Mouse (Mus musculus) gastrocnemius, adult 18-20 months (tissue): ENCODE data around the gene Amigo3. TPM values are rescaled to one million over a fixed set of nuclear protein-coding genes. Genes with fewer than 3 reads are reported as not detected.
"Not testable (repeated sequence)": the region's sequence is repeated elsewhere in the genome, so short reads cannot be mapped to it uniquely, and the experiment has no call there.

Experiments
- DNase-seq: peaks from one replicate; pipeline ENCODE4 v3.0.0; 2021; ENCODE audit warnings: low spot score
- long read RNA-seq, 2 experiments: library from polyadenylated mRNA; stranded (forward); transcript quantifications; one replicate each; pipeline ENCODE4 v2.0.0; 2021
- total RNA-seq, 2 experiments: library from RNA; stranded (reverse); gene quantifications; 2 replicates each; pipeline ENCODE4 v1.2.3; 2021

Gene Amigo3
- 1 to 10 TPM; 1.8 to 2.0 TPM for total RNA-seq
- long read RNA-seq, experiment 1, partial matches to known transcripts: 0 of 1 reads
- long read RNA-seq, experiment 1, other reads (novel, unspliced or antisense): 0 of 1 reads
- long read RNA-seq, experiment 2, partial matches to known transcripts: 0 of 1 reads
- long read RNA-seq, experiment 2, other reads (novel, unspliced or antisense): 0 of 1 reads

DNA sequence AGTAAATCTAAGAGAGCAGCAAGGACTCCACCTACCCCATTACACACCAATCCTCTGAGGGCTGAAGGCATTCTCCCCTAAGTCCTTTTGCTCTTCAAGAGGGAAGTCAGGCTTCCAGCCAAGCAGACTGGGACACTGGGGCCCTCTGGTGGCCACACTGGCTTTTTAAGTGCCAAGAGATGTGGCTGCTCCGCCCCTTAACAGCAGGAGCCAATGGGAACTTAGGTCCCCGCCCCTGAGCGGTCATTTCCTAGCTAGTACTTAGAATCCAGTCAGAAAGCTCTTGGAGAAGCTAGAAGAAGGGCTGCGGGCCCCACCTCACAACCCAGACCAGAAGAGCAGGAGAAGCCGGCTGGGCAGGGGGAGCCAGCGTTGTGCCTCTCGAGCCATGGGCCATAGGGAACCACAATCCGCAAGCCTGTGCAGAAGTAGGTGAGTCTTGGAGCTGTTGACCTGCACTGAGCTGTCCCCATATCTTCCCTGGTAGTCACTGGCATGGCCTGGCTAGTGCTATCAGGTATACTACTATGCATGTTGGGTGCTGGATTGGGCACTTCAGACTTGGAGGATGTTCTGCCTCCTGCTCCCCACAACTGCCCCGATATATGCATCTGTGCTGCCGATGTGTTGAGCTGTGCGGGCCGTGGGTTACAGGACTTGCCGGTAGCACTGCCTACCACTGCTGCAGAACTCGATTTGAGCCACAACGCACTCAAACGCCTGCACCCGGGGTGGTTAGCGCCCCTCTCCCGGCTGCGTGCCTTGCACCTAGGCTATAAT lies at the start of gene Amigo3:
Amigo3 (plus strand) TSS at position 275 of the 780 bp plus-strand sequence.
- DNase-seq: peak; percentile 98

DNA sequence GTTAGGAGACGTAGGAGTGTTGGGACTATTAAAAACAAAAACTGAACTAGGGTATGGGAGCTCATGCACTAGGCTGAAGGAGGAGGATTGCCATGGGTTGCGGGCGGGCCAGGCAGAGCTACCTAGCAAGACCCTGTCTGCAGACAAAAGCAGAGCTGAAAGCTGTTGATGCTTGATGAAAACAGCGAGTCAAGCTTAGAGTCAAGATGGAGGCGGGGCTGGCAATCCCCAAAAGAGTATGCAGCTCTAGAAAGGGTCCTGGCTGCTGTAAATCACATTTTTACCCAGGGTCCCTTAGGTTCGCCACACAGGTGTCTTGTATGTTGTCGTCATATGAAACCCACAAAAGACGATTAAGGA lies 49.4 kb upstream of the Amigo3 start:
- DNase-seq: no peak

- DNase-seq: no peak
These were observed 44.9 kb upstream of the Amigo3 start for GRCm38 (mm10) chr9:108008041-108008440.

DNA sequence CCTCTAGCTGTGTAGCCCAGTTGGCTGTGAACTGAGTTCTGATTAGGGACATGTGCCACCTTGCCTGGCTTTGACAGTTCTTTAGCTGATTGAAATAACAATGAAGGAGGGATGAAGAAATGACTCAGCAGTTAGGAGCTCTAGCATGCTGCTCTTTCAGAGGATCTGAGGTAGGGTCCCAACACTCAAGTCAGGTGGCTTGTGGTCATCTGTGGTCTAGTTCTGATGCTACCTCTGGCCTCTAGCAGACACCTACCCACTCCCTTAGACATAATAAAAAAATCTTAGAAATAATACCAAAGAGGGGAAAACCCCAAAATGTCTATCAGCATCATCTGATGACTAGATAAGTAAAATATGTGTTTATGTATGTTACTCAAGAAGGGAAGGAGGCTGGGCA lies 42.6 kb upstream of the Amigo3 start:
- no peak for DNase-seq

GRCm38 (mm10) chr9:108013577-108013976 lies 39.4 kb upstream of the Amigo3 start:
- not testable (repeated sequence) for DNase-seq

GRCm38 (mm10) chr9:108017127-108017526 lies 35.8 kb upstream of the Amigo3 start:
- no peak for DNase-seq

DNA sequence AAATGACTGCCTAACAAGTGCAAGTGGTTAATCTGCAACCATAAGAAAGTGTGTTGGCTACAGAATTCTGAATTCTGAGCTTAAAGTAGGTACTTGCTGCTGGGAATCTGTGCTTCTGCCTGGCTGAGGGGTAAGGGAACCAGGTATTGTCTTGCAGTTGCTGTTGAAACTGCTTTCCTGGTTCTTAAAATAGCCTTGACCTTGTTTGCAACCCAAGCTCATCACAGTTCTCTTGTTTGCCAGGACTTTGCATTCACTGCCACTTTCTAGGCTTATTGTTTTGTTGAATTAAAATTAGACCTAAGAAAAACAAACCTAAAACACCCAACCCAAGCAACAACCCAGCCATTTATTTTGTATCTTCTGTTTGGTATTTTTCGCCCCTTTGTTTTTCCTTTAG lies 32.2 kb upstream of the Amigo3 start:
- DNase-seq: no peak

DNA sequence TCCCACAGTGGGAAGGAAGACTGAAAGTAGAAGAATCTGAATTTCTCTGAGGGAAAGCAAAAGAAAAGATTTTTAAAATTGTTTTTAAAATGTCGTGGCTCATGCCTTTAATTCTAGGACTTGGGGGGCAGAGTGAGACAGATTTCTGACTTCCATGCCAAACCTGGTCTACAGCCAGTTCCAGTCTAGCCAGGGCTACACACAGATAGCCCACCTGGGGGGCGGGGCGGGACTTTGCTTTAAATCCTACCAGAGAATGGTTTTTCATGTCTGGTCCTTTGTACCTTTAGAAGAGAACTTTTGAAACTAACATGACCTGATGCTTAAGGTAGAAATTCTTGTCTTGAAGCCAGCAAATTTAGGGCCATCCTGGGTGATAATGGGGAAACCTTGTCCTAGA lies 29.7 kb upstream of the Amigo3 start:
- no peak for DNase-seq

DNA sequence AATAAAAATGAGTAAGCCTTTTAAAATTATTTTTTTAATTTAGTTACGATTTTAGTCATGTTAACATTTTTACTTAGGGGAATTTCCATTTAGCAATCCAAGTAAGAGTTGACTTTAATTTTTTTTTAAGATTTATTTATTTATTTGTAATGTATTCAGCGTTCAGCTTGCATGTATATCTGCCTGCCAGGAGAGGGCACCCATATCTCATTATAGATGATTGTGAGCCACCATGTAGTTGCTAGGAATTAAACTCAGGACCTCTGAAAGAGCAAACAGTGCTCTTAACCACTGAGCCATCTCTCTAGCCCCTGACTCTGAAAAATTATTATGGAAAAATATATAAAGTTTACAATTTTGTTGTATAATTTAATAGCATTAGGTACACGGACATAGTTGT lies 26.4 kb upstream of the Amigo3 start:
- DNase-seq: no peak

- DNase-seq: no peak
These were observed 25.1 kb upstream of the Amigo3 start for GRCm38 (mm10) chr9:108027867-108028266.

DNA sequence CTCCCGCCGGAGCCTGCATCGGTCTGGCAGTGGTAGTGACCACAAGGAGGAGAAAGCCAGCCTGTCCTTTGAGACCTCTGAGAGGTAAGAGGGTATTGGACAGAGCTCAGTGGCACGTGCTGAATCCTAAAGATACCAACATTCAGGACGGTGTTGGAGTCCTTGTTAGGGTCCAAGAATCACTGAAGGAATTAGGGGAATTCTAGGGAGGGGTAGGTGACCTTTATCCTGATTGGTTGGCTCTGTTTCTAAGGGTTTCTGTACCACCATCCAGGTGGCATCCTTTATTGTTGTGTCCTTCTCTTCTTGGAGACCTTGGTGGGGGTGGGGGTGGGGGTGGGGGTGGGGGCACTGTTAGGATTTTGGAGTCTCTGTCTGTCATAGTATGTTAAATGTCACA lies 20.8 kb upstream of the Amigo3 start:
- DNase-seq: no peak

GRCm38 (mm10) chr9:108035331-108036156 lies 17.4 kb upstream of the Amigo3 start:
- no peak for DNase-seq

DNA sequence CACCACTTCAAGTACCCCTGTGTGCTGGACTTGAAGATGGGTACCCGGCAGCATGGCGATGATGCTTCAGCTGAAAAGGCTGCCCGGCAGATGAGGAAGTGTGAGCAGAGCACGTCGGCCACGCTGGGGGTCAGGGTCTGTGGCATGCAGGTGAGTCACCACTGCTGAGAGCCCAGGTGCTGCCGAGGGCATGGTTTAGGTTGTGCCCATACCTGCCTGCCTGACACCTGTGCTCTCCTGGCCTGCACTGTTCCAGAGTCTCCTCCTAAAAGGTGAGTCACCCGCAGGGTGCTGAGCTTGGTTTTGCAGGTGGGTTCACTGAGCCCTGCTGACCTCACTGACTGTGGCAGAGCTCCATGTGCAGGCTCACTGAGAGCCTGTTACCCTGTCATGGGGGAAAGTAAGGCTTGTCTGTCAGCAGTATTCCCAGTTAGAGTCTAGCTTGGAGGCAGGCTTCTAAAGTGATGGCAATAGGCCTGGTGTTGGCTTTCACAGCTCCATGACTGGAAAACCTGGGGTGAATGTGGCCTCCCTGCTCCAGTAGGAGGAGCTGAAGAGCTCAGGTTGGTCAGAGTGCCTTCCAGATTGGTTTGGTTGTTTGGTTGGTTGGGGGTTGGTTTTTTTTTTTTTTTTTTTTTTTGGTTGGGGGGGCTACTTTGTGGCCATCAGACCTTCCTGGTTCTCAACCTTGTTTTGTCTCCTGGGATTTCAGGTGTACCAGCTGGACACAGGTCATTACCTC lies 8.0 kb upstream of the Amigo3 start:
- no peak for DNase-seq

GRCm38 (mm10) chr9:108046582-108046981 lies 6.4 kb upstream of the Amigo3 start:
- DNase-seq: no peak

DNA sequence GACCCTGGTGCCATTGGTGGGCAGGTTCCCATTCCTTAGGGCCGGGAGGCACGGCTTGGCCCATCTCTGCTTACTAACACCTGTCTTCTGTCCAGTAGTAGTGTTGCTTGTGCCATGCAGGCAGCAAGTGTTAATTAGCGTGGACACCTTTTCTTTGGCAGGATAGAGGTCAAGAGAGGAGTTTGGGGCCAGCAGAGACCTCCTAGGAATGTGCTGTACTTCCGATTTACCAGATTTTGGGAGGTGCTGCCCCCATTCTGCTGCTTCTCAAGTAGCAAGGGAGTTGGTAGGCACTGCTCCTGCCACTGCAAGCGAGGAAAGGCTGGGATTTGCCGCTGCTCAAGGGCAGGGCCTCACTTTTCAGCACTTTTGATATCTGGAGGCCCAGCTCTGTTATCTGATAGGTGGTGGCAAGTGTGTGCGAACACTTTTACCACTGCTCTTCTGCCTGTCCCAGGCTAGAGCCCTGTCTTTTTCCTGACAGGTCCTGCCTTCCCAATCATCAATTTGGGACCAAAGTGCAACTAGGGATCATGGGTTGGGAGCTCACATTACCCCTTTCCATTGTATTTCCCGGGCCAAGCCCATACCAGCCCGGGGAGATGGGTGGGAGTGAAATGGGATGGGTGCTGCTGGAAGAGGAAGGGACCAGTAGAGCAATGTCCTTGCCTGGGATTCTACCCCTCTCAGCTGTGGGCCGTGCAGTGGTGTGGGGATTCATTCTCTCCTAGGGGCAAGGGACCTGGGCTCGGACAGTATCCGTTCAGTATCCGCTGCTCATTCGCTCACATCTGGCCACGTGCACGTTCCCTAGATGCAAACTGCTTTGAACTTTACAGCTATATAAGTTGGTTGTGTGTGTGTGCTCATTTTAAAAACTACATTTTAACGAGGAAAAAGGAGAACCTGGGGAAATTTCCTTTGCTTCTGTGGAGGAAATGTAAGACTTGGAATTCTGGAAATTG lies 5.1 kb upstream of the Amigo3 start:
- no peak for DNase-seq

GRCm38 (mm10) chr9:108048566-108048955 lies 4.4 kb upstream of the Amigo3 start:
- no peak for DNase-seq

DNA sequence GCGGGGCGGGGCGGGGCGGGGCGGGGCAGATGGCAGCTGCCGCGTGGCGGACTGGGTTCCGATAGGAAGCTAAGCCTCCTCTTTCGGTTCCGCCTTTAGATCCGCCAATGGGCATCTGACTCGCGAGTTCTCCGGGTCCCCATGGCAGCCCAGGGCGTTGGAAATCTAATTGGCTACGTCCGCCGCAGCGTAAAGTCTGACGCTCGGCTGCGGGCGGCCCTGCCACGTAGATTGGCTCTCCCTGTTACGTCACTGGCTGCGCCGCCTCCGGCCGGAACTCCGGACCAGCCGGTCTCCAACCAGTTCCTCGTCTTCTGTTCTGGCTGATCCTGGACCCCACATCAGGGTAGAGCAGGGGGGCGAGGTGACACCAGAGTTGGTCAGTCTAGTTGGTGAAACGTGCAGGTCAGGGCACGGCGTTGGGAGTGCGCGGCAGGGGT lies 3.9 kb upstream of the Amigo3 start, which contains the start of gene Gmppb:
Gmppb (plus strand) TSS at position 227 of the 440 bp plus-strand sequence.
- peak; percentile 96 for DNase-seq

GRCm38 (mm10) chr9:108049561-108050251 lies 3.3 kb upstream of the Amigo3 start:
- no peak for DNase-seq

DNA sequence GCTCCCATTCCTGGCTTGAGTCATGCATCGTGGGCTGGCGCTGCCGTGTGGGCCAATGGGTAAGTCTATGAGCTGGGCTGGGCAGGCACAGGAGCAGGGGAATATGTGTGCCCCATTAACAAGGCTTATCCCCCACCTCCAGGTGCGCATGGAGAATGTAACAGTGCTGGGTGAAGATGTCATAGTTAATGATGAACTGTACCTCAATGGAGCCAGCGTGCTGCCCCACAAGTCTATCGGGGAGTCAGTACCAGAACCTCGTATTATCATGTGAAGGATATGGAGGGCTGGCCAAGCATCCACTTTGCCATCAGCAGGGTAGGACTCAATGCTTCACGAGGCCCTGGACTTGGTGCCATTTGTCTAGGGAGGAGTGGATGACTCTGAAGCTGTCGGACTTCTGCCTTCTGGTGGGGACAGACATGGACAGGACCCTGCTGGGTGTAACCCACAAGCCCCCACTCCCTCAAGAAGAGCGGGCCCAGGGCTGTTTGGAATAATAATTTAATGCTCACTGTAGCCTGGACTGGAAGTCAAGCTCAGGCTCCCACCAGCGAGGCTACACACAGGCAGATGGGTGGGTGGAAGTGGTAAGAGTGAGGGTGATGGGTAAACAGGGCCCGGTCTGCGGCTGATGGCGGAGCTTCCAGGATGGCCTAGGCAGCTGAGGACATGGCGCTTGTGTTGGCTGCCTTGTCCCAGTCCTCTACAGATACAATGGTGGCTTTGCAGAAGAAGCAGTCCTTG lies 1.6 kb upstream of the Amigo3 start:
- DNase-seq: no peak
